11 mouse cellular contexts compared by ENCODE assay signal in the genomic region with DNA sequence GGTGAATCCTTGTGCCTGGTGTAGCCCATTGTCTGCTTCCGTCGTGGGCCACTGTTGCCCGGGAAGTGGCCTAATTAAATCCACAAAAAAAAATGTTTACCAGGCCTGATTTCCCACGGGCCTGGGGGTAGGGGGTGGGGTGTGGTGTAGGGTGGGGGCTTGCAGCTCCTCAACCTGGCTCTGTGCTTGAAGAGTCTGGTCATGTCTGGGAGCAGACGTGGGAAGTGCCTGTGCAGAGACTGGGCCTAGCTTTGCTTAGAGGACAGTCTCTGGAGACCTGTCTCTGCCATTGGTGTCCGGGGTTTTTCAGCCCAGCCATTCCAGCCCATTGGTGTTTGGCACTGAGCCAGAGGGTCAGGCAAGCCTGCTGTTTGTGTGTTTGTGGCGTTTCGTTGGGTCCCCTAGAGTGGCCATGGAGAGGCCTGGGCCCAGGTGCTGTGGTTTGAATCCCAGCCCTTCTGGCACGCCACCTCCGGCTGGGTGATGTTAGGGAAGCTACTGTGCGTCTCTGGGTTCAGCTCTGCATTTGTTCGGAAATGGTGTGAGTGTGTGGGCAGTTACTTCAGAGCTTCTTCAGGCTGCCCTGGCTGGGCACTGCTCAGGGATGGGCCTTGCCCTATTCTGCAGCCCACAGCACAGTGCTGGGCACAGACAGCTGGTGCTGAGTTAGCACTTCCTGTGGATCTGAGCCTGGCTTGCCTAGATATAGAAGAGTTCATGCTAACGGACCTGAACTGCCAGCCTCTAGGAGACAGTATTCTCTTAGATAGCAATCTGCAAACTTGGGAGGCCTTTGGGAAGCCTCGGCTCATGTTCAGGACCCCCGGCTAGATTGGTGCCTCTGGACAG. TPM values are rescaled to one million over a fixed set of nuclear protein-coding genes. Genes with fewer than 3 reads are reported as not detected.
DNase-seq lines count a peak whose midpoint lies in the region; ATAC-seq lines count a peak whose summit lies in the region.
"Had no signal": no experiment of that assay in that cellular context is flagged by ENCODE, and none has a peak within 500 bp of the region (broad histone marks: within the 10 kb centered on the region; RNA-seq: fewer than 3 reads in every experiment).

No protein-coding gene starts in this region.

- ATAC-seq in forebrain, embryonic 14.5 days, result no peak
- no peak for ATAC-seq in forebrain, embryonic 13.5 days
- peak; percentile 74; the same call in 1 of the 2 replicates for ATAC-seq in hindbrain, embryonic 12.5 days (ENCODE audit: low FRiP score)
- no peak for ATAC-seq in granulocyte monocyte progenitor cell, adult 5-6 weeks (replicated peaks; ENCODE audit: poor library complexity, severe bottlenecking)

- peak; percentile 13 for DNase-seq in forebrain, embryonic 14.5 days (ENCODE audit: low spot score)
- DNase-seq in lung, postnatal 10 days, result peak; percentile 44
- no peak for DNase-seq in lung, adult 18-20 months
- no peak for DNase-seq in gastrocnemius, postnatal 36 days
- DNase-seq: right cerebral cortex, postnatal 14 days had no signal

- no peaks in the 10 kb centered on the region for H3K36me3 ChIP-seq in forebrain, embryonic 14.5 days (ENCODE audit: control insufficient read depth, insufficient read depth, low read length)
- no peaks in the 10 kb centered on the region for H3K36me3 ChIP-seq in forebrain, embryonic 13.5 days (ENCODE audit: poor library complexity, severe bottlenecking)
- H3K36me3 ChIP-seq in hindbrain, embryonic 12.5 days, result no peaks in the 10 kb centered on the region
- H3K36me3 ChIP-seq in macrophage (ENCODE audit: inconsistent target), result peaks cover 27% of the 10 kb centered on the region
- H3K36me3 ChIP-seq: limb, embryonic 12.5 days had no signal

- peaks cover 2% of the 10 kb centered on the region; the same call in 1 of the 2 replicates for H3K4me1 ChIP-seq in forebrain, embryonic 14.5 days (ENCODE audit: control insufficient read depth, insufficient read depth, low read length)
- peaks cover 7% of the 10 kb centered on the region for H3K4me1 ChIP-seq in forebrain, embryonic 13.5 days
- H3K4me1 ChIP-seq in hindbrain, embryonic 12.5 days, result peaks cover 22% of the 10 kb centered on the region

- no peak overlapping the region for H3K4me2 ChIP-seq in forebrain, embryonic 14.5 days (ENCODE audit: low read length)
- H3K4me2 ChIP-seq in forebrain, embryonic 13.5 days, result no peak overlapping the region
- H3K4me2 ChIP-seq in hindbrain, embryonic 12.5 days (replicated peaks), result no peak overlapping the region
- H3K4me2 ChIP-seq: limb, embryonic 12.5 days had no signal

- no peak overlapping the region for H3K27ac ChIP-seq in forebrain, embryonic 14.5 days (ENCODE audit: low read depth, low read length)
- H3K27ac ChIP-seq in forebrain, embryonic 13.5 days, result no peak overlapping the region; the same call in 1 of the 2 replicates
- H3K27ac ChIP-seq in hindbrain, embryonic 12.5 days, result no peak overlapping the region
- peak overlapping the region; percentile 95 for H3K27ac ChIP-seq in macrophage
- H3K27ac ChIP-seq: limb, embryonic 12.5 days; stomach, postnatal 0 days had no signal

- intact Hi-C loops in gastrocnemius, postnatal 36 days (cut with DNase I), result no loop called here

- H3K4me3 ChIP-seq in forebrain, embryonic 14.5 days (ENCODE audit: low read depth, low read length), result no peak overlapping the region
- H3K4me3 ChIP-seq in forebrain, embryonic 13.5 days, result no peak overlapping the region
- no peak overlapping the region for H3K4me3 ChIP-seq in hindbrain, embryonic 12.5 days
- no peak overlapping the region for H3K4me3 ChIP-seq in macrophage (ENCODE audit: inconsistent target)
- H3K4me3 ChIP-seq: limb, embryonic 12.5 days had no signal

- no peak overlapping the region for H3K9ac ChIP-seq in forebrain, embryonic 14.5 days (ENCODE audit: low read length)
- H3K9ac ChIP-seq in forebrain, embryonic 13.5 days, result no peak overlapping the region; the same call in 1 of the 2 replicates
- no peak overlapping the region for H3K9ac ChIP-seq in hindbrain, embryonic 12.5 days
- H3K9ac ChIP-seq: limb, embryonic 12.5 days had no signal

- 55% methylated on average over 15 of the region's 15 CpGs for WGBS in forebrain, embryonic 14.5 days
- WGBS in forebrain, embryonic 13.5 days, result 57% methylated on average over 15 of the region's 15 CpGs
- 54% methylated on average over 15 of the region's 15 CpGs for WGBS in hindbrain, embryonic 12.5 days
- WGBS in macrophage (ENCODE audit: missing documents), result 88% methylated on average over 14 of the region's 15 CpGs

- H3K9me3 ChIP-seq in forebrain, embryonic 14.5 days (replicated peaks; ENCODE audit: control insufficient read depth, low read length), result no peaks in the 10 kb centered on the region
- H3K9me3 ChIP-seq in forebrain, embryonic 13.5 days (replicated peaks), result no peaks in the 10 kb centered on the region
- no peaks in the 10 kb centered on the region for H3K9me3 ChIP-seq in hindbrain, embryonic 12.5 days (replicated peaks)
- H3K9me3 ChIP-seq: limb, embryonic 12.5 days had no signal

- H3K79me2 ChIP-seq in macrophage (ENCODE audit: inconsistent target), result peaks cover 94% of the 10 kb centered on the region

- H3K27me3 ChIP-seq in forebrain, embryonic 14.5 days (replicated peaks; ENCODE audit: control insufficient read depth, insufficient read depth, low read length), result no peaks in the 10 kb centered on the region
- no peaks in the 10 kb centered on the region for H3K27me3 ChIP-seq in forebrain, embryonic 13.5 days
- no peaks in the 10 kb centered on the region for H3K27me3 ChIP-seq in hindbrain, embryonic 12.5 days
- H3K27me3 ChIP-seq: limb, embryonic 12.5 days had no signal

RNA-seq across cellular contexts. Expression of gene Adcy7, which starts 29.6 kb away (rescaled TPM):
- polyA plus RNA-seq in forebrain, embryonic 14.5 days (2014; fragmentation: Nextera tagmentation; extraction: Ambion mirVana), result 1.1 and 1.3 TPM in 2 replicates
- polyA plus RNA-seq in forebrain, embryonic 13.5 days (2015; fragmentation: Nextera tagmentation; extraction: Ambion mirVana), result 1.5 TPM in 2 replicates
- polyA plus RNA-seq in hindbrain, embryonic 12.5 days (2016; fragmentation: Nextera tagmentation; extraction: Ambion mirVana), result 2.6 and 2.9 TPM in 2 replicates
- total RNA-seq in macrophage (2018; cell fraction: chromatin; rRNA removed), result 100 to 1,000 TPM; 118 to 513 (median 314) TPM
- total RNA-seq in macrophage (2018; cell fraction: cytosol; rRNA removed), result 100 to 1,000 TPM in 8 of 26 experiments, 10 to 100 TPM in 18; 53.5 to 117 (median 87.6) TPM
- 100 to 1,000 TPM; 108 to 315 (median 217) TPM for total RNA-seq in macrophage (2018; cell fraction: nucleus; rRNA removed)
- 49.6 to 90.2 TPM (median 76.3 TPM) in 3 replicates for polyA plus RNA-seq in macrophage (2018)
- 1 to 10 TPM; 4.9 to 5.2 TPM for total RNA-seq in gastrocnemius, postnatal 36 days (2021)
- total RNA-seq in granulocyte monocyte progenitor cell, adult 5-6 weeks (2014; fragmentation: Nextera tagmentation), result 41.0 and 43.7 TPM in 2 replicates
- 32.9 and 35.0 TPM in 2 replicates for total RNA-seq in granulocyte monocyte progenitor cell, adult 5-6 weeks (2017)

Comparison
In these comparisons a context has a peak if more than half of its experiments do, and no peak if none do; other contexts are left out.
1. DNase-seq: peak in forebrain, embryonic 14.5 days (single experiment) and lung, postnatal 10 days (single experiment); none in lung, adult 18-20 months (0 of 2) and gastrocnemius, postnatal 36 days (0 of 2).
2. RNA of gene Adcy7, which starts 29.6 kb away (polyA plus RNA-seq): 49.6 to 90.2 TPM in macrophage; 2.6 to 2.9 TPM in hindbrain, embryonic 12.5 days, 1.5 TPM in forebrain, embryonic 13.5 days and 1.1 to 1.3 TPM in forebrain, embryonic 14.5 days; every median in the first group is over 10 times any median in the second.